Mouse (Mus musculus) A20 (cell line): Measurements from ENCODE around the gene Sept12.

Source experiments
- DNase-seq: peaks from one replicate; pipeline ENCODE4 v3.0.0-alpha.2; 2011; ENCODE audit warnings: low read depth, low spot score

Gene Sept12

GRCm38 (mm10) chr16:4974521-4974920 lies 23.1 kb downstream of the Sept12 start:
- DNase-seq, result no peak

- DNase-seq, result no peak
Observed at GRCm38 (mm10) chr16:4971626-4972025, 26.0 kb downstream of the Sept12 start.

GRCm38 (mm10) chr16:4969055-4969843 lies 28.4 kb downstream of the Sept12 start:
- DNase-seq, result no peak

- DNase-seq, result peak; percentile 55
Observed at GRCm38 (mm10) chr16:4968426-4968825, 29.2 kb downstream of the Sept12 start.

GRCm38 (mm10) chr16:4965392-4966129 lies 32.1 kb downstream of the Sept12 start:
- DNase-seq, result no peak

GRCm38 (mm10) chr16:4964731-4965391 lies 32.8 kb downstream of the Sept12 start:
- no peak for DNase-seq

- DNase-seq, result peak; percentile 96
Observed at GRCm38 (mm10) chr16:4963797-4964709, 33.6 kb downstream of the Sept12 start, which contains the start of gene Anks3. Anks3 (minus strand) TSS chr16:4964205.

- DNase-seq, result peak; percentile 48
Observed at GRCm38 (mm10) chr16:4963346-4963745, 34.3 kb downstream of the Sept12 start.

- no peak for DNase-seq
Observed at GRCm38 (mm10) chr16:4960260-4960659, 37.4 kb downstream of the Sept12 start.

GRCm38 (mm10) chr16:4957446-4957845 lies 40.2 kb downstream of the Sept12 start:
- no peak for DNase-seq

GRCm38 (mm10) chr16:4956609-4957008 lies 41.0 kb downstream of the Sept12 start:
- DNase-seq, result no peak

- no peak for DNase-seq
Observed at GRCm38 (mm10) chr16:4947378-4947777, 50.3 kb downstream of the Sept12 start.

- DNase-seq, result no peak
Observed at GRCm38 (mm10) chr16:4946155-4946554, 51.5 kb downstream of the Sept12 start.

- no peak for DNase-seq
Observed at GRCm38 (mm10) chr16:4945415-4945814, 52.2 kb downstream of the Sept12 start.

- DNase-seq, result no peak
Observed at GRCm38 (mm10) chr16:4943431-4943830, 54.2 kb downstream of the Sept12 start.

- DNase-seq, result no peak
Observed at GRCm38 (mm10) chr16:4942868-4943267, 54.8 kb downstream of the Sept12 start.

- DNase-seq, result no peak
Observed at GRCm38 (mm10) chr16:4941016-4941415, 56.6 kb downstream of the Sept12 start.

GRCm38 (mm10) chr16:4940311-4940850 lies 57.3 kb downstream of the Sept12 start:
- no peak for DNase-seq

GRCm38 (mm10) chr16:4939412-4939811 lies 58.2 kb downstream of the Sept12 start:
- DNase-seq, result no peak

- peak; percentile 96 for DNase-seq
Observed at GRCm38 (mm10) chr16:4938989-4939388, 58.7 kb downstream of the Sept12 start.

- DNase-seq, result no peak
Observed at GRCm38 (mm10) chr16:4938461-4938860, 59.2 kb downstream of the Sept12 start, which contains the start of gene Nudt16l1. Nudt16l1 (plus strand) TSS chr16:4938761.
